Mouse (Mus musculus) megakaryocyte, embryonic 14.5 days (primary cell): ENCODE data around the gene Enc1.

Experiments used
- FLI1 ChIP-seq: IDR thresholded peaks from 2 replicates; pipeline ENCODE4 v1.6.1; 2012; ENCODE audit warnings: low read length, inconsistent platforms, mixed read lengths
- GATA1 ChIP-seq: IDR thresholded peaks from 3 replicates; pipeline ENCODE4 v1.6.1; 2012; ENCODE audit warnings: mixed read lengths, low read length, inconsistent platforms, borderline replicate concordance

- no peak for TF ChIP-seq GATA1
- no peak for TF ChIP-seq FLI1
Observed at GRCm38 (mm10) chr13:97196925-97197218, 44.0 kb upstream of the Enc1 start.
